Mouse (Mus musculus): ENCODE data around the gene Glis1. TPM values are rescaled to one million over a fixed set of nuclear protein-coding genes. Genes with fewer than 3 reads are reported as not detected.

The Glis1 gene
- polyA plus RNA-seq, 1 experiment from 2014 or later = 1.1 TPM

GRCm38 (mm10) chr4:107636099-107636498 lies 201.7 kb downstream of the Glis1 start:
- Histone ChIP-seq H3K9ac (replicated peaks; ENCODE audit: low read depth, low read length) (no peak overlapping the region), H3K4me3 (replicated peaks; ENCODE audit: low read length) (no peak overlapping the region), H3K27me3 (replicated peaks; ENCODE audit: control insufficient read depth, insufficient read depth, low read length) (no peaks in the 10 kb centered on the region), H3K4me2 (ENCODE audit: low read length) (no peak overlapping the region), H3K27ac (ENCODE audit: low read length) (no peak overlapping the region), H3K4me1 (replicated peaks; ENCODE audit: control insufficient read depth, insufficient read depth, low read length) (no peaks in the 10 kb centered on the region), H3K36me3 (ENCODE audit: control insufficient read depth, insufficient read depth) (no peaks in the 10 kb centered on the region), H3K9me3 (ENCODE audit: control insufficient read depth, low read length) (no peaks in the 10 kb centered on the region)
- no peak for ATAC-seq
- WGBS = 77% methylated on average over 6 of the region's 6 CpGs

- Histone ChIP-seq H3K9ac (replicated peaks; ENCODE audit: low read depth, low read length) (no peak overlapping the region), H3K27me3 (replicated peaks; ENCODE audit: control insufficient read depth, insufficient read depth, low read length) (no peaks in the 10 kb centered on the region), H3K36me3 (ENCODE audit: control insufficient read depth, insufficient read depth) (no peaks in the 10 kb centered on the region), H3K27ac (ENCODE audit: low read length) (no peak overlapping the region), H3K4me3 (replicated peaks; ENCODE audit: low read length) (no peak overlapping the region), H3K9me3 (ENCODE audit: control insufficient read depth, low read length) (no peaks in the 10 kb centered on the region), H3K4me1 (replicated peaks; ENCODE audit: control insufficient read depth, insufficient read depth, low read length) (no peaks in the 10 kb centered on the region), H3K4me2 (ENCODE audit: low read length) (no peak overlapping the region)
- no peak for ATAC-seq
- WGBS = 58% methylated on average over 3 of the region's 3 CpGs
Observed at GRCm38 (mm10) chr4:107637670-107638069, 203.3 kb downstream of the Glis1 start.

GRCm38 (mm10) chr4:107638303-107638702 lies 203.9 kb downstream of the Glis1 start:
- no peaks in the 10 kb centered on the region for H3K9me3 ChIP-seq (ENCODE audit: control insufficient read depth, low read length)
- WGBS = 67% methylated on average over 10 of the region's 10 CpGs
- no peak overlapping the region for H3K9ac ChIP-seq (replicated peaks; ENCODE audit: low read depth, low read length)
- no peak overlapping the region for H3K4me2 ChIP-seq (ENCODE audit: low read length)
- no peak overlapping the region for H3K27ac ChIP-seq (ENCODE audit: low read length)
- no peaks in the 10 kb centered on the region for H3K4me1 ChIP-seq (replicated peaks; ENCODE audit: control insufficient read depth, insufficient read depth, low read length)
- H3K36me3 ChIP-seq (ENCODE audit: control insufficient read depth, insufficient read depth) = no peaks in the 10 kb centered on the region
- no peaks in the 10 kb centered on the region for H3K27me3 ChIP-seq (replicated peaks; ENCODE audit: control insufficient read depth, insufficient read depth, low read length)
- no peak overlapping the region for H3K4me3 ChIP-seq (replicated peaks; ENCODE audit: low read length)
- ATAC-seq = peak; percentile 49; the same call in 1 of the 2 replicates

- ATAC-seq = no peak
- Histone ChIP-seq H3K4me2 (ENCODE audit: low read length) (no peak overlapping the region), H3K9me3 (ENCODE audit: control insufficient read depth, low read length) (no peaks in the 10 kb centered on the region), H3K9ac (replicated peaks; ENCODE audit: low read depth, low read length) (no peak overlapping the region), H3K4me3 (replicated peaks; ENCODE audit: low read length) (no peak overlapping the region), H3K36me3 (ENCODE audit: control insufficient read depth, insufficient read depth) (no peaks in the 10 kb centered on the region), H3K27ac (ENCODE audit: low read length) (no peak overlapping the region), H3K4me1 (replicated peaks; ENCODE audit: control insufficient read depth, insufficient read depth, low read length) (no peaks in the 10 kb centered on the region), H3K27me3 (replicated peaks; ENCODE audit: control insufficient read depth, insufficient read depth, low read length) (no peaks in the 10 kb centered on the region)
- WGBS = 56% methylated on average over 4 of the region's 4 CpGs
Observed at GRCm38 (mm10) chr4:107641624-107642023, 207.2 kb downstream of the Glis1 start.

GRCm38 (mm10) chr4:107648959-107649485 lies 214.6 kb downstream of the Glis1 start:
- H3K36me3 ChIP-seq (ENCODE audit: control insufficient read depth, insufficient read depth) = no peaks in the 10 kb centered on the region
- H3K4me1 ChIP-seq (replicated peaks; ENCODE audit: control insufficient read depth, insufficient read depth, low read length) = peaks cover 9% of the 10 kb centered on the region
- H3K9me3 ChIP-seq (ENCODE audit: control insufficient read depth, low read length) = no peaks in the 10 kb centered on the region
- no peak overlapping the region for H3K9ac ChIP-seq (replicated peaks; ENCODE audit: low read depth, low read length)
- no peak overlapping the region for H3K4me2 ChIP-seq (ENCODE audit: low read length)
- H3K4me3 ChIP-seq (replicated peaks; ENCODE audit: low read length) = no peak overlapping the region
- H3K27ac ChIP-seq (ENCODE audit: low read length) = no peak overlapping the region
- 74% methylated on average over 5 of the region's 5 CpGs for WGBS
- no peak for ATAC-seq
- H3K27me3 ChIP-seq (replicated peaks; ENCODE audit: control insufficient read depth, insufficient read depth, low read length) = no peaks in the 10 kb centered on the region

- no peaks in the 10 kb centered on the region for H3K36me3 ChIP-seq (ENCODE audit: control insufficient read depth, insufficient read depth)
- H3K4me3 ChIP-seq (replicated peaks; ENCODE audit: low read length) = no peak overlapping the region
- H3K4me1 ChIP-seq (replicated peaks; ENCODE audit: control insufficient read depth, insufficient read depth, low read length) = peaks cover 9% of the 10 kb centered on the region
- 26% methylated on average over 12 of the region's 12 CpGs for WGBS
- H3K9me3 ChIP-seq (ENCODE audit: control insufficient read depth, low read length) = no peaks in the 10 kb centered on the region
- no peaks in the 10 kb centered on the region for H3K27me3 ChIP-seq (replicated peaks; ENCODE audit: control insufficient read depth, insufficient read depth, low read length)
- no peak overlapping the region for H3K9ac ChIP-seq (replicated peaks; ENCODE audit: low read depth, low read length)
- no peak overlapping the region for H3K4me2 ChIP-seq (ENCODE audit: low read length)
- no peak for ATAC-seq
- H3K27ac ChIP-seq (ENCODE audit: low read length) = no peak overlapping the region
Observed at GRCm38 (mm10) chr4:107651021-107651496, 216.7 kb downstream of the Glis1 start.

- H3K27me3 ChIP-seq (replicated peaks; ENCODE audit: control insufficient read depth, insufficient read depth, low read length) = no peaks in the 10 kb centered on the region
- H3K4me1 ChIP-seq (replicated peaks; ENCODE audit: control insufficient read depth, insufficient read depth, low read length) = peaks cover 9% of the 10 kb centered on the region
- peak overlapping the region; percentile 35; the same call in 1 of the 2 replicates for H3K9ac ChIP-seq (replicated peaks; ENCODE audit: low read depth, low read length)
- H3K4me2 ChIP-seq (ENCODE audit: low read length) = peak overlapping the region; percentile 16; the same call in 1 of the 2 replicates
- no peak overlapping the region for H3K4me3 ChIP-seq (replicated peaks; ENCODE audit: low read length)
- no peaks in the 10 kb centered on the region for H3K9me3 ChIP-seq (ENCODE audit: control insufficient read depth, low read length)
- H3K36me3 ChIP-seq (ENCODE audit: control insufficient read depth, insufficient read depth) = no peaks in the 10 kb centered on the region
- H3K27ac ChIP-seq (ENCODE audit: low read length) = no peak overlapping the region
- WGBS = 16% methylated on average over 7 of the region's 7 CpGs
- peak; percentile 94 for ATAC-seq
Observed at GRCm38 (mm10) chr4:107652598-107653279, 218.3 kb downstream of the Glis1 start.

GRCm38 (mm10) chr4:107653280-107653643 lies 218.9 kb downstream of the Glis1 start:
- ATAC-seq = peak; percentile 7; the same call in 1 of the 2 replicates

GRCm38 (mm10) chr4:107660649-107661048 lies 226.3 kb downstream of the Glis1 start:
- Histone ChIP-seq H3K4me1 (replicated peaks; ENCODE audit: control insufficient read depth, insufficient read depth, low read length) (no peaks in the 10 kb centered on the region), H3K9me3 (ENCODE audit: control insufficient read depth, low read length) (no peaks in the 10 kb centered on the region), H3K4me3 (replicated peaks; ENCODE audit: low read length) (no peak overlapping the region), H3K9ac (replicated peaks; ENCODE audit: low read depth, low read length) (no peak overlapping the region), H3K27me3 (replicated peaks; ENCODE audit: control insufficient read depth, insufficient read depth, low read length) (no peaks in the 10 kb centered on the region), H3K27ac (ENCODE audit: low read length) (no peak overlapping the region), H3K36me3 (ENCODE audit: control insufficient read depth, insufficient read depth) (no peaks in the 10 kb centered on the region), H3K4me2 (ENCODE audit: low read length) (no peak overlapping the region)
- 79% methylated on average over 11 of the region's 11 CpGs for WGBS
- ATAC-seq = no peak

More at GRCm38 (mm10) chr4:107653280-107653643, 218.9 kb downstream of the Glis1 start:
- Histone ChIP-seq H3K27ac (ENCODE audit: low read length) (no peak overlapping the region), H3K27me3 (replicated peaks; ENCODE audit: control insufficient read depth, insufficient read depth, low read length) (no peaks in the 10 kb centered on the region), H3K9me3 (ENCODE audit: control insufficient read depth, low read length) (no peaks in the 10 kb centered on the region), H3K4me2 (ENCODE audit: low read length) (no peak overlapping the region), H3K36me3 (ENCODE audit: control insufficient read depth, insufficient read depth) (no peaks in the 10 kb centered on the region), H3K4me1 (replicated peaks; ENCODE audit: control insufficient read depth, insufficient read depth, low read length) (peaks cover 9% of the 10 kb centered on the region), H3K9ac (replicated peaks; ENCODE audit: low read depth, low read length) (no peak overlapping the region), H3K4me3 (replicated peaks; ENCODE audit: low read length) (no peak overlapping the region)
- 61% methylated on average over 5 of the region's 5 CpGs for WGBS

Measured in forebrain, embryonic 16.5 days (tissue).